Mouse (Mus musculus): Measurements from ENCODE around the gene Aaas.

The Aaas gene

DNA sequence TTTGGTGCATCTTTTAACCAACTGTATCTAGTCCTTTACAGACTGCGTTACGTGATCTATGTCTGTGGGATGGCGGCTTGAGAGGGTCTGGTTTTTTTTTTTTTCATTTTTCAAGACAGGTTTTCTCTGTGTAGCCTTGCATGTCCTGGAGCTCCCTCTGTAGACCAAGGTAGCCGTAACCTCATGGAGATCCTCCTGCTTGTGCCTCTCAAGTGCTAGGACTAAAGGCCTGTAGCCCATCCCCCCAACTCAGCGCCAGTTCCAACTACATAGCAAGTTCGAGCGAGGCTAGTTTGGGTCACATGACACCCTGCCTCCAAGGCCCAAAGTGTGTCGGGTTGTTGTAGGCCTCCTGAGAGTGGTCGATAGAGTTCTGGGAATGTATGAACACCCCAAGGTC lies 41.9 kb downstream of the Aaas start:
- no peak for DNase-seq (ENCODE audit: low spot score in 2 of 2)

GRCm38 (mm10) chr15:102302542-102302941 lies 48.0 kb downstream of the Aaas start:
- DNase-seq (ENCODE audit: low spot score in 2 of 2) = no peak

DNA sequence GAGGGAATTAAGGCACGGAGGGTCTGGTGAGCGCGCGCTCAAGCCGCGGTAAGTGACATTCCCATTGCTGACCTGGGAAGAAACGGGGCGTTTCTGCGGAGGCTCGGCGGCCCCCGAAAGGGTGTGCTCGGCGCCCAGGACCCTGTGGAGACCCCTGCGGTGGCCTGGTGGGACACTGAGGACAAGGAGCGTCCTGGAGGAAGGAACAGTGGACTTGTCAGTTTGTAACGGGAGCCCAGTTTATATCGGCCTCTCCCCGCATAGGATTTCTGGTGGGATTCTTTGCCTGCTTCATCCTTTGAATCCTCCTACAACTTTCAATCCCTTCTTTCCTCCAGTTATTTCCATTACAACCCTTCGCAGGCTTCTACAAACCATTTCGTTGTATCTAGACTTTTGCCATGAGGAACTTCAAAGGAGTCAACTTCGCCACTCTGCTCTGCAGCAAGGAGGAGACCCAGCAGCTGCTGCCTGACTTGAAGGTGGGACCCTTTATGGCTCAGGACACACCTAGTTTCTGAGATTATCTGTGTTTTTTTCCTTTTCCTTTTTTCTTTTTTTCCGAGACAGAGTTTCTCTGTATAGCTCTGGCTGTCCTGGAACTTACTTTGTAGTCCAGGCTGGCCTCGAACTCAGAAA lies 54.1 kb downstream of the Aaas start:
- DNase-seq (ENCODE audit: low spot score in 2 of 2) = no peak

GRCm38 (mm10) chr15:102295633-102296367 lies 54.8 kb downstream of the Aaas start, which contains the start of gene Espl1:
TSS of gene Espl1 (plus strand) at chr15:102296266.
- DNase-seq (ENCODE audit: low spot score in 2 of 2) = peak; percentile 85 to 94

All from urinary bladder, postnatal 4 days (tissue).